In genomic region chr13:113871853-113872252, GRCm38 (mm10) we compare ENCODE assay signal across 11 mouse cellular contexts.
DNase-seq lines count a peak whose midpoint lies in the region; ATAC-seq and TF ChIP-seq lines count a peak whose summit lies in the region.
"Had no signal": no experiment of that assay in that cellular context is flagged by ENCODE, and none has a peak within 500 bp of the region (broad histone marks: within the 10 kb centered on the region; RNA-seq: fewer than 3 reads in every experiment).

No protein-coding gene starts in this region.

- no peak overlapping the region for H3K4me2 ChIP-seq in midbrain, embryonic 13.5 days (replicated peaks)
- H3K4me2 ChIP-seq: midbrain, embryonic 12.5 days had no signal

- no peak for ATAC-seq in midbrain, embryonic 13.5 days
- no peak for ATAC-seq in erythroid progenitor cell, adult 5-6 weeks (replicated peaks; ENCODE audit: low FRiP score, poor library complexity, severe bottlenecking)
- ATAC-seq: forebrain, postnatal 0 days had no signal

- H3K27me3 ChIP-seq in heart, adult 2 months (ENCODE audit: control insufficient read depth, insufficient read depth, low read length), result no peaks in the 10 kb centered on the region
- no peaks in the 10 kb centered on the region for H3K27me3 ChIP-seq in midbrain, embryonic 13.5 days
- H3K27me3 ChIP-seq: midbrain, embryonic 12.5 days had no signal

- no peak for TF ChIP-seq POLR2A in heart, adult 2 months (IDR thresholded peaks at IDR 0.05; ENCODE audit: insufficient read depth, low read depth, low read length)

- H3K9ac ChIP-seq in heart, adult 2 months (ENCODE audit: low read depth, low read length), result no peak overlapping the region
- H3K9ac ChIP-seq in midbrain, embryonic 13.5 days (replicated peaks), result no peak overlapping the region
- H3K9ac ChIP-seq: forebrain, postnatal 0 days; midbrain, embryonic 12.5 days had no signal

- no peak overlapping the region for H3K4me3 ChIP-seq in heart, adult 2 months
- no peak overlapping the region for H3K4me3 ChIP-seq in midbrain, embryonic 13.5 days (replicated peaks)
- H3K4me3 ChIP-seq: midbrain, embryonic 12.5 days had no signal

- no peaks in the 10 kb centered on the region for H3K36me3 ChIP-seq in heart, adult 2 months (ENCODE audit: control insufficient read depth, insufficient read depth, low read length)
- no peaks in the 10 kb centered on the region for H3K36me3 ChIP-seq in midbrain, embryonic 13.5 days
- H3K36me3 ChIP-seq: midbrain, embryonic 12.5 days had no signal

- H3K9me3 ChIP-seq in midbrain, embryonic 13.5 days, result no peaks in the 10 kb centered on the region
- H3K9me3 ChIP-seq: midbrain, embryonic 12.5 days had no signal

- intact Hi-C loops in heart, adult 2 months (cut with DNase I), result loop anchor here (10.0 kb wide), 1 partner anchor 883 kb away; no protein-coding TSS in a partner anchor

- H3K79me2 ChIP-seq in heart, adult 2 months (replicated peaks; ENCODE audit: control insufficient read depth, insufficient read depth, low read length), result no peaks in the 10 kb centered on the region

- peaks cover 11% of the 10 kb centered on the region for H3K4me1 ChIP-seq in heart, adult 2 months (ENCODE audit: control insufficient read depth, insufficient read depth, low read length)
- peaks cover 6% of the 10 kb centered on the region; the same call in 1 of the 2 replicates for H3K4me1 ChIP-seq in midbrain, embryonic 13.5 days (replicated peaks)

- no peak for TF ChIP-seq CTCF in heart, adult 2 months (IDR thresholded peaks at IDR 0.05)

- WGBS in heart, adult 2 months, result 8% methylated on average over 13 of the region's 13 CpGs
- 74% methylated on average over 13 of the region's 13 CpGs for WGBS in midbrain, embryonic 13.5 days

- no peak overlapping the region for H3K27ac ChIP-seq in heart, adult 2 months
- H3K27ac ChIP-seq in midbrain, embryonic 13.5 days, result no peak overlapping the region
- H3K27ac ChIP-seq: midbrain, embryonic 12.5 days had no signal

- peak; percentile 51 for DNase-seq in ovary, postnatal 36 days (ENCODE audit: low spot score)
- DNase-seq in ovary, postnatal 10 days (ENCODE audit: low spot score), result no peak
- peak; percentile 83 for DNase-seq in heart, adult 2 months
- peak; percentile 67 for DNase-seq in kidney, adult 9 months
- peak; percentile 12 for DNase-seq in naive thymus-derived CD4-positive, alpha-beta T cell, adult 2 months (ENCODE audit: low read depth)
- no peak for DNase-seq in left cerebral cortex, adult 11 months (ENCODE audit: low spot score)
- DNase-seq: forebrain, postnatal 0 days; spleen, adult 18-20 months had no signal

- no peak for TF ChIP-seq EP300 in heart, adult 2 months (IDR thresholded peaks at IDR 0.05; ENCODE audit: insufficient read depth, low read depth, low read length)

Comparison
In these comparisons a context has a peak if more than half of its experiments do, and no peak if none do; other contexts are left out.
1. DNase-seq: peak in ovary, postnatal 36 days (single experiment), heart, adult 2 months (2 of 2), kidney, adult 9 months (single experiment) and naive thymus-derived CD4-positive, alpha-beta T cell, adult 2 months (single experiment); none in ovary, postnatal 10 days (single experiment) and left cerebral cortex, adult 11 months (single experiment).